Mouse (Mus musculus): ENCODE data around the gene Il6ra. TPM values are rescaled to one million over a fixed set of nuclear protein-coding genes. Genes with fewer than 3 reads are reported as not detected.

Gene Il6ra
- polyA plus RNA-seq, 1 experiment: 2.9 TPM

DNA sequence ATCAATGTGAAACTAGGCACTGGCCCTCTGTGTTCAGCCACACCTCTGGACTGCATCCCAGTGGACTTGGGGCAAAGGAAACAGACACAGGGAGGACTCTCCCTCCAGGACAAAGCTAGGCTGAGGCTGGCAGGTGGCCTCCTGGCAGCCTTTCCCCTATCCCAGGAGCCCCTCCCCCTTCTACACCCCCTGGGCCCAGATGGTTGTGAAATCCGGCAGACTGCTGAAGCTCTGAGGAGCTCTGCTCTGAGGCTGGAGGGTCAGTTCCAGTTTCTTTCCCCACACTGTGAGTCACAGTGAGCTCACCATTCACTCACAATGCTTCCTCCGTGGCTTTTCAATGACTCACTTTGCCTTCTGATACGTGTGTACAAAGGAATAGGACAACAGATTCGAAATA is 51.9 kb downstream of the Il6ra start:
- WGBS: 16% methylated on average over 4 of the region's 4 CpGs
- no peak for DNase-seq (ENCODE audit: low read depth, low spot score)

GRCm38 (mm10) chr3:89860343-89860742 is 52.7 kb downstream of the Il6ra start:
- DNase-seq (ENCODE audit: low read depth, low spot score): no peak
- WGBS: 61% methylated on average over 3 of the region's 3 CpGs

- no peak for DNase-seq (ENCODE audit: low read depth, low spot score)
- WGBS: 49% methylated on average over 3 of the region's 3 CpGs
These were observed 53.1 kb downstream of the Il6ra start for GRCm38 (mm10) chr3:89859936-89860335.

DNA sequence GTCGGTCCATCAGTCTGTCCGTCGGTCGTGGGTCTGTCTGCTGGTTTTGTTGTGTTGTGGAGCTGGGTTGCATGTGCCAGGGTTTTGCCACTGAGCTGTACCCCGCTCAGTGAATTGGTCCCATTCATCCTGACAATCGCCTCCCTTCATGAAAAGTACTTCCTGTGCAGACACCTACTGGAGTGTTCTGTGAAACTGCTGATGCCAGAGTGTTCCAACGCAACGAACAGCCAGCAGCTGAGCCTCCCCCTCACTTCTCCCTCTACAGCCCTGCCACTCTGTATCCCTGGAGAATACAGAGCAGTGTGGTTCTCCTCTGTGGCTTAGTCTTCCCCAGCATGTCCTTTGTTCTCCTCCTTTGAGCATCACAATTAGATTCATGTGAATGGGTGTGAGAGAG is 54.1 kb downstream of the Il6ra start:
- 70% methylated on average over 8 of the region's 8 CpGs for WGBS
- no peak for DNase-seq (ENCODE audit: low read depth, low spot score)

GRCm38 (mm10) chr3:89858123-89858522 is 54.9 kb downstream of the Il6ra start:
- DNase-seq (ENCODE audit: low read depth, low spot score): peak; percentile 42
- 7% methylated on average over 4 of the region's 4 CpGs for WGBS

GRCm38 (mm10) chr3:89857353-89857752 is 55.6 kb downstream of the Il6ra start:
- WGBS: 83% methylated on average over 3 of the region's 3 CpGs
- DNase-seq (ENCODE audit: low read depth, low spot score): no peak

GRCm38 (mm10) chr3:89853752-89854151 is 59.2 kb downstream of the Il6ra start:
- 63% methylated on average over 5 of the region's 5 CpGs for WGBS
- DNase-seq (ENCODE audit: low read depth, low spot score): no peak

DNA sequence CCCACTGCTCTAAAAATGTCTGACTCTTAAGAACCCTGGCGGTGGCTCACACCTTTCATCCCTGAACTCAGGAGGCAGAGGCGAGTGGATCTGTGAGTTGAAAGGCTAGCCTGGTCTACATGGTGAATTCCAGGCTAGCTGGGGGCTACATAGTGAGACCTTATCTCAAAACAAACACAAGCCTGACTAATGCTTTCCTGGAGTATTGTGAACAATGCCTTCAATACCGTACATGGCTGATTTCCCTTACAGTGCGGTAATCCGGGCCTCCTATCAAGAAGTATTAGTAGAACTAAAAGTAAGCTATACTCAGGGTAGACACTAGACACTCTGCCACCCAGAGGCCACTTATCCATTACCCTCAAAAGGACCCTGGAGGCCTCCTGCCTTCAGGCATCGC is 64.9 kb downstream of the Il6ra start:
- no peak for DNase-seq (ENCODE audit: low read depth, low spot score)
- WGBS: 85% methylated on average over 6 of the region's 6 CpGs

GRCm38 (mm10) chr3:89847596-89847995 is 65.4 kb downstream of the Il6ra start:
- no peak for DNase-seq (ENCODE audit: low read depth, low spot score)
- WGBS: 73% methylated on average over 6 of the region's 6 CpGs

GRCm38 (mm10) chr3:89847126-89847525 is 65.9 kb downstream of the Il6ra start:
- DNase-seq (ENCODE audit: low read depth, low spot score): no peak
- 82% methylated on average over 3 of the region's 3 CpGs for WGBS

GRCm38 (mm10) chr3:89845814-89846213 is 67.2 kb downstream of the Il6ra start:
- DNase-seq (ENCODE audit: low read depth, low spot score): no peak
- 63% methylated on average over 9 of the region's 9 CpGs for WGBS

- 39% methylated on average over 9 of the region's 9 CpGs for WGBS
- DNase-seq (ENCODE audit: low read depth, low spot score): no peak
These were observed 69.8 kb downstream of the Il6ra start for GRCm38 (mm10) chr3:89843148-89843547.

DNA sequence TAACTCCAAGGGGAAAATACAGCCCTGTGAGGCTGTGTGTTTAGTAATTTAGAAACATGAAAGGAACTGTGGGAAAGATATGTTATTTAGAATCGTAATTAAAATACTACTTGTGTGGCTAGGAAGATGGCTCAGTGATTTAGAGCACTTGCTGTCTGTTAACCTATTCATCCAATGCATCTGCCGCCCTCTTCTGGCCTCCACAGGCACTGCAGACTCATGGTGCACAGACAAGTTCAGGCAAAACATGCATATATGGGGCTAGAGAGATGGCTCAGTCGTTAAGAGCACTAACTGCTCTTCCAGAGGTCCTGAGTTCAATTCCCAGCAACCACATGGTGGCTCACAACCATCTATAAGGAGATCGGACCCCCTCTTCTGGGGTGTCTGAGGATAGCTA is 70.7 kb downstream of the Il6ra start:
- 76% methylated on average over 4 of the region's 4 CpGs for WGBS
- no peak for DNase-seq (ENCODE audit: low read depth, low spot score)

DNA sequence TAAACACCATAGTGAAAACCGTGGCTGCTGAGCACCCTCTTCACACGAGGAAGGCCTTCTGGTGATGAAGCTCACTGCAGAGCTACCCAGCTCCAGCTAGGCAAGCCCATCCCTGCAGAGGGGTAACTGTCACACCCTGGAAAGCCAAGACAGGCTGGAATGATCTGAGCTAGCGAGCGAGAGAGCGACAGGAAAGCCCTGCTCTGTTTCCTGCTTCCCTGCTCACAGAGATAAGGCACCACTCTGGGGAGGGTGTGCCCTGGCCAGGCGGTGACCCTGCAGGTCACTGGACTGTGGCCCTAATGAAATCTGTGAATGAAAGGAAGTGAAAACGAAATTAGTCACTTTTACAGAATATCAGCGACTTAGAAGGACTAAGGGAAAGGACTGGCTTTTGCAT is 77.6 kb downstream of the Il6ra start:
- 26% methylated on average over 8 of the region's 8 CpGs for WGBS
- DNase-seq (ENCODE audit: low read depth, low spot score): peak; percentile 10

DNA sequence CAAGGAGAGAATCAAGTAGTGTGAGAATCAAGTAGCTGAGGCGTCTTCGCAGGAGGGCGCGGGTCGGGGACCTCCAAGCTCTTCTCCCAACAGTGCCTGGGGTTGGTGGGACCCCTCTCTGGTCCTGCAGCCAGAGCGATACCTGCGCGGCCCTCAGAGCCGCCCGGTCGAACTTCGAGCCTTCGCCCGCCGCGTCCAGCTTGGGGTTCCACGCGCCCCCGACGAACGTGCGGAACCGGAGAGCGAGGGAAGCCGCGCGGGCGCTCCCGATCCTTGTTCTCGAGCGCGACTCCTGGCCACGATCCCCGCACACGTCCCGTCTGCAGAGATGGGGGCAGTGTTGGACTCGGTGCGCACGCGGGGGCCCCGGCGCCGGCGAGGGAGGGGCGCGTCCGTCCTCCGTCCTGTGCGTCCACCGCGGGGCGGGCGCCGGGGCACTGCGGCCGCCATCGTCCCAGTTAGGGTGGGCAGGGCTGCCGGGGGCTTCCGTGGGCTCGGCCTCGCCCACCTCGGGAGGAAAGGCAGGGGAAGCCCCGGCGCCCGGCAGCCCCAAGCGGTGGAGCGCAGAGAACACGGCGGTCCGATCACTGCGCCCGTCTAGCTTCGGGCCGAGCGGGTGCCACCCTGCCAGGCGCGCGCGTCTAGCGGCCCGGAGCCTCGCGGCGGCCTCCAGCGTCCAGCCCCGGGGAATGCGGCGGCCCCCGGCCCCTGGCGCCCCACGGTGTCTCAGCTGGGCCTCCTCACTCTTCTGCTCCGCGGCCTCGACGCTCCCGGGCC is 82.0 kb downstream of the Il6ra start, which contains the start of gene She:
Gene She (plus strand): TSS at position 556 of the 777 bp plus-strand sequence.
- no peak for DNase-seq (ENCODE audit: low read depth, low spot score)
- WGBS: 4% methylated on average over 94 of the region's 96 CpGs

- no peak for DNase-seq (ENCODE audit: low read depth, low spot score)
- WGBS: 72% methylated on average over 3 of the region's 3 CpGs
These were observed 86.7 kb downstream of the Il6ra start for GRCm38 (mm10) chr3:89826295-89826694.

- 34% methylated on average over 2 of the region's 2 CpGs for WGBS
- DNase-seq (ENCODE audit: low read depth, low spot score): no peak
These were observed 89.4 kb downstream of the Il6ra start for GRCm38 (mm10) chr3:89823594-89823993.

DNA sequence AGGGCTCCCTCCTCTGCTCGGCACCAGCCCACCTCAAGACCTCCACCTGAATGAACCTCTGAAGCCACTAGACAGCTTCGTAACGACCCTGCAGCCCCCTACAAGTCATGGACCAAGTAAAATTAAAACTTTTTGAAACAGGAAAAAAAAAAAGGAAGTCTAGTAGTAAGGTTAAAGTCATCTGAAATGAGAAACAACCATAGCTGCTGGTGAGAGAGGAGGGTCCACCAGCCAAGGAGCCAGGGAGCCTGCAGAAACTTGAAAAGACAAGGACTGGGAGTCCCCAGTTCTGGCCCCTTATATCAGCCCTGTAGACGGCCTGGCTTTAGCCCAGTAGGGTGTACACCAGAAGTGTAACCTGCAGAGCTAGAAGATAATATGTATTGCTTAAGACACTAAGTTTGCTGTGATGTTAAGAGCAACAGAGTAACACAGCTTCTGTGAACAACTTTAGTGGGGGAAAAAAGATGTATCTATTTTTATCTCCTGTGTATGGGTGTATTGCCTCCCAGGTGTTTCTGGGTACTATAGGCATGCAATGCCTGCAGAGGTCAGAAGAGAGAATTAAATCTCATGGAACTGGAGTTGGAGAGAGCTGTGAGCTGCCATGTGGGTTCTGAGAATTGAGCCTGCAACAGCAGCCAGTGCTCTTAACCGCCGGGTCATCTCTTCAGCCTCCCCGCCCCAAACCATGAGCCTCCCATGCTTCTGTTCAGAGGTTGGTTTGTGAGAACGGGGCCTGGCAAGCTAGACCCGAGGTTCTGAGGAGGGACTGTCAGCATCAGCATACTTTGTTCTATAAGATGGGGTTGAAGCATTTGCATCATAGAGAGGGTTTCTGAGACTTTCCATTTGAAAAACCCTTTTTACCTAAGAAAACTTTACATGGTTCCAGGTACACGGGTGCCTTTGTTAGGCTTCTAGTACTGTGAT is 91.2 kb downstream of the Il6ra start:
- WGBS: 64% methylated on average over 10 of the region's 10 CpGs
- DNase-seq (ENCODE audit: low read depth, low spot score): no peak

DNA sequence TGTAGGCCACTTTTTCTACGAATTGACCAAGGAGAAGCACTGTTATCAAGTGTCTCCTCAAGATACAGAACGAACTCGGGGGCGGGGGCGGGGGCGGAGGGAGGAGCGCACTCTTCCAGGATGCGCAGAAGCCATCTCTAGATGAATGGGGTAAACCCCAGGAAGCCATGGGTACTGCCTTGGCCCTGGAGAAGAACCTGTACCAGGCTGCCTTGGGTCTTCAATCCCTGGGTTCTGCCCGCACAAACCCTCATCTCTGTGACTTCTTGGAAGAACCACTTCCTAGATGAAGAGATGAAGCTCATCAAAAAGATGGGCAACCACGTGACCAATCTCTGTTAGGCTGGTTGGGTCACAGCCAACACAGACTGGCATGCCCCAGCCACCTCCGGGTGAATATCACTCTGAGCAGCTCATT is 91.9 kb downstream of the Il6ra start:
- WGBS: 75% methylated on average over 11 of the region's 11 CpGs
- no peak for DNase-seq (ENCODE audit: low read depth, low spot score)

DNA sequence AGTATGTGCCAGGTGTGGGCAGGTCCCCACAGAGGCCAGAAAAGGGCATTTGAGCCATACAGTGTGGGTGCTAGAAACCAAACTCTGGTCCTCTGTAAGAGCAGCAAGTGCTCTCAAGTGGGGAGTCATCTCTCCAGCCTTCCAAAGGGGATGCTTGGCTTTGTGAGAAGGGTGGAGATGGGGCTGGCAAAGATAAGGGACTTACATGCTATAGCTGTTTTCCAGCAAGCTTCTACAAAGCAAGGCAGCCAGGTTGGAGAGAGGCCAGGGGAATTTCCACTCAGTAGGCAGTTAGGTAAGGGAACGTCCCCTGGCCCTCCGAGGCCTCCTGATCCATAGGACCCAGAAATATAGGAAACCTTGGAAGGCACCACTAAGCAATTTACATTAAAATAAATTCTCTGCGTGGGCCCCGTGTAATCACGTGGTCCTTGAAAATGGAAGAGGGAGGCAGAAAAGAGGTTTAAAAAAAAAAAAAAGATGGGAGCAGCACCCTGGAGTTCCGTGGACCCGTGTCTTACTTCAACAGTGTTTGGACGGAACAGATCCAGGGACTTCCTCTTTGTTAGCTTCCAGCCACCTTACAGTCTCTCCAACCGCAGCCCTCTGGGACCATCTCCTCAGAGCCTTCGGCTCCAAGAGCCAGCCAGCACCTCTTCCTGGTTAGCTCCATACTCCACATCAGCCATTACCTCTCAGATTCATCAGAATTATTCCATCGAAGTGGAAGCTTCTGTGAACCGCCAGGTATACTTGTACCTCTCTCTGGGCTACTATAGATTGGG is 92.5 kb downstream of the Il6ra start:
- WGBS: 80% methylated on average over 12 of the region's 12 CpGs

More for the DNA sequence above, 92.5 kb downstream of the Il6ra start:
- DNase-seq (ENCODE audit: low read depth, low spot score): no peak
